Mouse (Mus musculus): ENCODE data around the gene Caskin2.

Caskin2 gene

GRCm38 (mm10) chr11:115753485-115753884 lies 60.0 kb downstream of the Caskin2 start:
- no peak for DNase-seq

- no peak for DNase-seq
Observed at GRCm38 (mm10) chr11:115752653-115753052, 60.8 kb downstream of the Caskin2 start.

- DNase-seq, result no peak
Observed at GRCm38 (mm10) chr11:115751725-115752124, 61.7 kb downstream of the Caskin2 start.

GRCm38 (mm10) chr11:115749834-115750233 lies 63.6 kb downstream of the Caskin2 start:
- no peak for DNase-seq

Data from right cerebral cortex, postnatal 25 days (tissue).